Mouse (Mus musculus): Measurements from ENCODE around the gene Scgb3a1. TPM values are rescaled to one million over a fixed set of nuclear protein-coding genes. Genes with fewer than 3 reads are reported as not detected.

Scgb3a1 gene
- total and polyA plus RNA-seq, 3 experiments = not detected

Other genes starting within 250 kb of the Scgb3a1 start
- not detected for gene Olfr1389, start 240.5 kb upstream of the Scgb3a1 start, total RNA-seq (2021)
- not detected in 2 replicates for gene Olfr1389, start 240.5 kb upstream of the Scgb3a1 start, polyA plus RNA-seq (2012; rRNA removed)
- under 1 TPM in 1 of 2 experiments, not detected in 1; 0.12 TPM for gene Olfr1388, start 227.0 kb upstream of the Scgb3a1 start, total RNA-seq (2021)
- not detected in 2 replicates for gene Olfr1388, start 227.0 kb upstream of the Scgb3a1 start, polyA plus RNA-seq (2012; rRNA removed)
- not detected for gene Olfr1387, start 208.3 kb upstream of the Scgb3a1 start, total RNA-seq (2021)
- gene Olfr1387, start 208.3 kb upstream of the Scgb3a1 start, polyA plus RNA-seq (2012; rRNA removed) = not detected in 2 replicates
- not detected for gene Olfr1386, start 198.6 kb upstream of the Scgb3a1 start, total RNA-seq (2021)
- gene Olfr1386, start 198.6 kb upstream of the Scgb3a1 start, polyA plus RNA-seq (2012; rRNA removed) = not detected in 2 replicates
- gene Olfr1385, start 174.5 kb upstream of the Scgb3a1 start, total RNA-seq (2021) = not detected
- not detected in 2 replicates for gene Olfr1385, start 174.5 kb upstream of the Scgb3a1 start, polyA plus RNA-seq (2012; rRNA removed)
- gene Olfr1384, start 156.9 kb upstream of the Scgb3a1 start, total RNA-seq (2021) = under 1 TPM in 1 of 2 experiments, not detected in 1; 0.37 TPM
- not detected in 2 replicates for gene Olfr1384, start 156.9 kb upstream of the Scgb3a1 start, polyA plus RNA-seq (2012; rRNA removed)
- gene Olfr1383, start 144.0 kb upstream of the Scgb3a1 start, total RNA-seq (2021) = not detected
- gene Olfr1383, start 144.0 kb upstream of the Scgb3a1 start, polyA plus RNA-seq (2012; rRNA removed) = not detected in 2 replicates
- not detected for gene Olfr1382, start 135.4 kb upstream of the Scgb3a1 start, total RNA-seq (2021)
- not detected in 2 replicates for gene Olfr1382, start 135.4 kb upstream of the Scgb3a1 start, polyA plus RNA-seq (2012; rRNA removed)
- gene Olfr1381, start 120.2 kb upstream of the Scgb3a1 start, total RNA-seq (2021) = not detected
- not detected in 2 replicates for gene Olfr1381, start 120.2 kb upstream of the Scgb3a1 start, polyA plus RNA-seq (2012; rRNA removed)
- gene Olfr1380, start 106.7 kb upstream of the Scgb3a1 start, total RNA-seq (2021) = not detected
- gene Olfr1380, start 106.7 kb upstream of the Scgb3a1 start, polyA plus RNA-seq (2012; rRNA removed) = not detected in 2 replicates
- 10 to 100 TPM; 12.5 to 20.9 TPM for gene Flt4, start 54.3 kb upstream of the Scgb3a1 start, total RNA-seq (2021)
- 16.5 and 17.5 TPM in 2 replicates for gene Flt4, start 54.3 kb upstream of the Scgb3a1 start, polyA plus RNA-seq (2012; rRNA removed)
- 10 to 100 TPM; 36.6 to 38.2 TPM for gene Cnot6, start 49.1 kb downstream of the Scgb3a1 start, total RNA-seq (2021)
- gene Cnot6, start 49.1 kb downstream of the Scgb3a1 start, polyA plus RNA-seq (2012; rRNA removed) = 2.5 and 2.6 TPM in 2 replicates
- 1 to 10 TPM; 6.4 to 8.0 TPM for gene Gfpt2, start 130.6 kb downstream of the Scgb3a1 start, total RNA-seq (2021)
- gene Gfpt2, start 130.6 kb downstream of the Scgb3a1 start, polyA plus RNA-seq (2012; rRNA removed) = 2.3 TPM in 2 replicates
- gene Mapk9, start 183.1 kb downstream of the Scgb3a1 start, total RNA-seq (2021) = 10 to 100 TPM; 69.8 to 79.9 TPM
- gene Mapk9, start 183.1 kb downstream of the Scgb3a1 start, polyA plus RNA-seq (2012; rRNA removed) = 20.2 and 20.5 TPM in 2 replicates
- 1 to 10 TPM in 1 of 2 experiments, under 1 TPM in 1; 0.43 to 1.0 TPM for gene Rasgef1c, start 238.2 kb downstream of the Scgb3a1 start, total RNA-seq (2021)
- gene Rasgef1c, start 238.2 kb downstream of the Scgb3a1 start, polyA plus RNA-seq (2012; rRNA removed) = 0.71 and 0.83 TPM in 2 replicates

All from adrenal gland, adult 2 months (tissue).